ENCODE assay signal across 8 mouse cellular contexts in genomic region chr1:157449532-157449931, GRCm38 (mm10). TPM values are rescaled to one million over a fixed set of nuclear protein-coding genes. Genes with fewer than 3 reads are reported as not detected.
DNase-seq lines count a peak whose midpoint lies in the region; ATAC-seq and TF ChIP-seq lines count a peak whose summit lies in the region.

No protein-coding gene starts in this region.

- WGBS in lung, embryonic 14.5 days = 8% methylated on average over 10 of the region's 10 CpGs
- 7% methylated on average over 10 of the region's 10 CpGs for WGBS in heart, embryonic 16.5 days
- 14% methylated on average over 10 of the region's 10 CpGs for WGBS in liver, embryonic 13.5 days (ENCODE audit: insufficient replicate concordance)
- WGBS in stomach, embryonic 15.5 days = 18% methylated on average over 10 of the region's 10 CpGs

- peak overlapping the region; percentile 20 for H3K4me3 ChIP-seq in lung, embryonic 14.5 days (ENCODE audit: low read depth, low read length)
- peak overlapping the region; percentile 39 for H3K4me3 ChIP-seq in heart, embryonic 16.5 days (ENCODE audit: low read length)
- peak overlapping the region; percentile 26 for H3K4me3 ChIP-seq in liver, embryonic 13.5 days (replicated peaks)
- H3K4me3 ChIP-seq in stomach, embryonic 15.5 days (replicated peaks) = peak overlapping the region; percentile 24

- peak; percentile 53; the same call in 1 of the 2 replicates for ATAC-seq in lung, embryonic 14.5 days (ENCODE audit: insufficient read depth)
- peak; percentile 47; the same call in 1 of the 2 replicates for ATAC-seq in heart, embryonic 16.5 days (replicated peaks; ENCODE audit: extremely low read depth, insufficient read depth, low FRiP score)
- peak; percentile 26; the same call in 1 of the 2 replicates for ATAC-seq in liver, embryonic 13.5 days (ENCODE audit: low read depth)
- peak; percentile 54; the same call in 1 of the 2 replicates for ATAC-seq in stomach, embryonic 15.5 days (ENCODE audit: insufficient read depth, low FRiP score, low read depth)
- no peak for ATAC-seq in frontal cortex, adult (ENCODE audit: low TSS enrichment)

- DNase-seq in lung, embryonic 14.5 days = no peak
- no peak for DNase-seq in lung, postnatal 14 days
- DNase-seq in liver, embryonic 13.5 days = no peak
- no peak for DNase-seq in cerebellum, adult 9-11 months
- DNase-seq in layer of hippocampus, postnatal 36 days = no peak

- H3K36me3 ChIP-seq in lung, embryonic 14.5 days (ENCODE audit: insufficient read depth) = no peaks in the 10 kb centered on the region
- no peaks in the 10 kb centered on the region for H3K36me3 ChIP-seq in heart, embryonic 16.5 days (ENCODE audit: control insufficient read depth, insufficient read depth)
- no peaks in the 10 kb centered on the region for H3K36me3 ChIP-seq in liver, embryonic 13.5 days
- H3K36me3 ChIP-seq in stomach, embryonic 15.5 days = no peaks in the 10 kb centered on the region

- H3K9ac ChIP-seq in lung, embryonic 14.5 days = peak overlapping the region; percentile 23; the same call in 1 of the 2 replicates
- peak overlapping the region; percentile 62 for H3K9ac ChIP-seq in heart, embryonic 16.5 days (ENCODE audit: low read length)
- H3K9ac ChIP-seq in liver, embryonic 13.5 days = no peak overlapping the region
- H3K9ac ChIP-seq in stomach, embryonic 15.5 days = no peak overlapping the region

- H3K4me1 ChIP-seq in lung, embryonic 14.5 days (ENCODE audit: insufficient read depth) = peaks cover 4% of the 10 kb centered on the region; the same call in 1 of the 2 replicates
- H3K4me1 ChIP-seq in heart, embryonic 16.5 days (ENCODE audit: control insufficient read depth, insufficient read depth, low read length) = peaks cover 17% of the 10 kb centered on the region
- H3K4me1 ChIP-seq in liver, embryonic 13.5 days (replicated peaks) = peaks cover 13% of the 10 kb centered on the region
- H3K4me1 ChIP-seq in stomach, embryonic 15.5 days = 0 out of 2 replicates have a peak, but pooled peaks cover 5% of the 10 kb centered on the region

- peak overlapping the region; percentile 14; the same call in 1 of the 2 replicates for H3K27ac ChIP-seq in lung, embryonic 14.5 days (ENCODE audit: low read depth)
- peak overlapping the region; percentile 80 for H3K27ac ChIP-seq in heart, embryonic 16.5 days (ENCODE audit: low read length)
- H3K27ac ChIP-seq in liver, embryonic 13.5 days = no peak overlapping the region
- peak overlapping the region; percentile 32; the same call in 1 of the 2 replicates for H3K27ac ChIP-seq in stomach, embryonic 15.5 days

- no peak for TF ChIP-seq CTCF in lung, embryonic 14.5 days (IDR thresholded peaks at IDR 0.05; ENCODE audit: low read depth)

- H3K9me3 ChIP-seq in lung, embryonic 14.5 days (ENCODE audit: low read depth, low read length) = no peaks in the 10 kb centered on the region
- H3K9me3 ChIP-seq in heart, embryonic 16.5 days (replicated peaks; ENCODE audit: control insufficient read depth, low read length) = no peaks in the 10 kb centered on the region
- H3K9me3 ChIP-seq in liver, embryonic 13.5 days (replicated peaks) = no peaks in the 10 kb centered on the region
- H3K9me3 ChIP-seq in stomach, embryonic 15.5 days = no peaks in the 10 kb centered on the region

- H3K27me3 ChIP-seq in lung, embryonic 14.5 days (ENCODE audit: insufficient read depth, low read length) = 0 out of 2 replicates have a peak, but pooled peaks cover 5% of the 10 kb centered on the region
- no peaks in the 10 kb centered on the region for H3K27me3 ChIP-seq in heart, embryonic 16.5 days (ENCODE audit: control insufficient read depth, insufficient read depth, low read length)
- no peaks in the 10 kb centered on the region for H3K27me3 ChIP-seq in liver, embryonic 13.5 days
- no peaks in the 10 kb centered on the region for H3K27me3 ChIP-seq in stomach, embryonic 15.5 days (replicated peaks)

- H3K4me2 ChIP-seq in lung, embryonic 14.5 days = peak overlapping the region; percentile 56
- H3K4me2 ChIP-seq in heart, embryonic 16.5 days (ENCODE audit: low read depth, low read length) = peak overlapping the region; percentile 73
- peak overlapping the region; percentile 53 for H3K4me2 ChIP-seq in liver, embryonic 13.5 days
- H3K4me2 ChIP-seq in stomach, embryonic 15.5 days = peak overlapping the region; percentile 53

RNA-seq across cellular contexts. Expression of gene Cryzl2, which starts 8.8 kb away (rescaled TPM):
- polyA plus RNA-seq in lung, embryonic 14.5 days (2014; fragmentation: Nextera tagmentation; extraction: Ambion mirVana) = 10.8 and 14.4 TPM in 2 replicates
- 30.2 and 33.0 TPM in 2 replicates for polyA plus RNA-seq in heart, embryonic 16.5 days (2015; fragmentation: Nextera tagmentation; extraction: Ambion mirVana)
- polyA plus RNA-seq in liver, embryonic 13.5 days (2015; fragmentation: Nextera tagmentation; extraction: Ambion mirVana) = 6.6 and 7.0 TPM in 2 replicates
- polyA plus RNA-seq in stomach, embryonic 15.5 days (2015; fragmentation: Nextera tagmentation; extraction: Ambion mirVana) = 10.1 and 11.1 TPM in 2 replicates
- total RNA-seq in layer of hippocampus, postnatal 36 days (2021) = 1 to 10 TPM; 3.8 to 4.1 TPM

RNA-seq across cellular contexts. Expression of gene Rasal2, which starts 37.1 kb away (rescaled TPM):
- polyA plus RNA-seq in lung, embryonic 14.5 days (2014; fragmentation: Nextera tagmentation; extraction: Ambion mirVana) = 10.3 TPM in 2 replicates
- 13.7 and 15.5 TPM in 2 replicates for polyA plus RNA-seq in heart, embryonic 16.5 days (2015; fragmentation: Nextera tagmentation; extraction: Ambion mirVana)
- 0.95 and 1.5 TPM in 2 replicates for polyA plus RNA-seq in liver, embryonic 13.5 days (2015; fragmentation: Nextera tagmentation; extraction: Ambion mirVana)
- polyA plus RNA-seq in stomach, embryonic 15.5 days (2015; fragmentation: Nextera tagmentation; extraction: Ambion mirVana) = 9.1 TPM in 2 replicates
- total RNA-seq in layer of hippocampus, postnatal 36 days (2021) = 10 to 100 TPM; 73.6 to 99.1 TPM

RNA-seq across cellular contexts. Expression of gene Sec16b, which starts 57.0 kb away (rescaled TPM):
- polyA plus RNA-seq in lung, embryonic 14.5 days (2014; fragmentation: Nextera tagmentation; extraction: Ambion mirVana) = 2.3 and 3.3 TPM in 2 replicates
- polyA plus RNA-seq in heart, embryonic 16.5 days (2015; fragmentation: Nextera tagmentation; extraction: Ambion mirVana) = 1.2 and 1.3 TPM in 2 replicates
- polyA plus RNA-seq in liver, embryonic 13.5 days (2015; fragmentation: Nextera tagmentation; extraction: Ambion mirVana) = 3.5 and 4.8 TPM in 2 replicates
- 7.5 and 8.7 TPM in 2 replicates for polyA plus RNA-seq in stomach, embryonic 15.5 days (2015; fragmentation: Nextera tagmentation; extraction: Ambion mirVana)
- total RNA-seq in layer of hippocampus, postnatal 36 days (2021) = under 1 TPM; 0.15 to 0.27 TPM

Comparison
In these comparisons a context has a peak if more than half of its experiments do, and no peak if none do; other contexts are left out.
1. H3K9ac ChIP-seq: peak in lung, embryonic 14.5 days (single experiment) and heart, embryonic 16.5 days (single experiment); none in liver, embryonic 13.5 days (single experiment) and stomach, embryonic 15.5 days (single experiment).
2. Peak in every context shown above with its lines, with median percentiles within 50 percentile points of each other: H3K4me2 ChIP-seq and H3K4me3 ChIP-seq.